Mouse (Mus musculus): ENCODE data around the gene Cabcoco1.

Cabcoco1 gene

DNA sequence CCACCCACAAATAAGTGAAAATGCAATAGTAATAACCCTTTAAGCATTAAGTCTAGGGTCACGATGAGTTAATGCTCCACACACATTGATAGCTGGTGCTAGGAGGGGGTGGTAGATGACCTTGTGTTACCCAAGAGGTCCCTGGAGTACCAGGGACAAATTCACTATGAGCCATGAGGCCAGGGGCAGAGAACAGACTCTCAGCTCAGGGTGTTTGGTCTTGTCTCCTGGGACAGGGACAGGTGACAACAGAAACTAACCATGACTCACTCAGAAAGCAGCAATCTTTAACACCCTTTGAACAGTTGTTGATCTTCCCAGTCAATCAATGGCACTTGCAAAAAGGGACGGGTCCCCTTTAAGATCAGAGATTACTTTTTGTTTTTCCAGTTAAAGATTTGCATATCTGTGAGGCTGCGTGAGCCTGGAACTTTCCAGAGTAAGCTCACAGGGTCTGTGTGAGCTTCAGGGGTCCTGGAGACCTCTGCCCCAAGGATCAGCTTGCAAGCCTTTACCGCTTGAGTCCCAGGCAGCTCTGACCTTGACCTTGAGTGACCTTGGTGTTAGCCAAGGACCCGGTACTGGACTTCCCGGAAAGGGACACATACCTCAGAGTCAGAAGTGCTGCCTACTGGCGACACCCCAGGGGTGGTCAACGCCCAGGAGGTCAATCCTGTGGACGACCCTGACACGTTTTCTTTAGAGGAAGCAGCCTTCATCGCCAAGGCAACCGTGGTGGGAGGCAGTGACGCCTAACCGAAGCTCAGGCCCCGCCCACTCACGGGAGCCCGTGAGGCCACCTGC lies at the start of gene Cabcoco1:
Cabcoco1 (minus strand) TSS at position 758 of the 804 bp plus-strand sequence.
- DNase-seq (ENCODE audit: extremely low spot score), result peak; percentile 53

DNA sequence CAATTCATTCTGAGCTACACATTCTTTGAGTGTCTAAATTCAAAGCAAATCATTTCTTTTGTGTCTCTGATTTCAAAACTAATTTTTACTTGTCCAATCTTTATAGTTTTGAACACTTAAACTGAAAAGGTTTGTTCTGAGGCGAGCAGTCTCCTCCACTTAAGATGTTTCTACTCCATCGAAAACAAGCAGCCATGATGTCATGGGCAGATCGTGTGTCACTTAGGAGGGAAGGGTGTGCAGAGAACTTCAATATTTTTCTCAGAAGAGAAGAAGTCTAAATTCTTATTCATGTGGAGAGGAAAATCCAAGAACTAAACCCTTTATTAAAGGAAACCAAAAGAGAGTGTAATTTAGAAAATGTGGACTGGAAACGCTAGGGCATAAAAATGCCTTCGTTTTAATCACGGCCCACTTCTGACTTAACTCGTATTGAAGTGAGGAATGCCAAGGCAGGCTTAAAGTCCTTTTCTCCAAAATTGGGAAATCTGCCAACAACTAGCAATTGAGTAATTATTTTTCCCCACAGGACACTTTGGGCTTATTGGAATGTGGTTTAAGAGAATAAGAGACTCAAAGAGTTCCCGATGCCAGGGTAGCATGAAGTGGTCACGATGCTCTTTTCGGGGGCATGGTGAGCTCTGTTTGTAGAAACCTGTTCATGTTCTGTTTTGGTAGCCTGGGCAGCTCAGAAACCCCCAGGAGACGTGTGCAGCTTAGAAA lies 48.0 kb upstream of the Cabcoco1 start:
- DNase-seq (ENCODE audit: extremely low spot score), result no peak

DNA sequence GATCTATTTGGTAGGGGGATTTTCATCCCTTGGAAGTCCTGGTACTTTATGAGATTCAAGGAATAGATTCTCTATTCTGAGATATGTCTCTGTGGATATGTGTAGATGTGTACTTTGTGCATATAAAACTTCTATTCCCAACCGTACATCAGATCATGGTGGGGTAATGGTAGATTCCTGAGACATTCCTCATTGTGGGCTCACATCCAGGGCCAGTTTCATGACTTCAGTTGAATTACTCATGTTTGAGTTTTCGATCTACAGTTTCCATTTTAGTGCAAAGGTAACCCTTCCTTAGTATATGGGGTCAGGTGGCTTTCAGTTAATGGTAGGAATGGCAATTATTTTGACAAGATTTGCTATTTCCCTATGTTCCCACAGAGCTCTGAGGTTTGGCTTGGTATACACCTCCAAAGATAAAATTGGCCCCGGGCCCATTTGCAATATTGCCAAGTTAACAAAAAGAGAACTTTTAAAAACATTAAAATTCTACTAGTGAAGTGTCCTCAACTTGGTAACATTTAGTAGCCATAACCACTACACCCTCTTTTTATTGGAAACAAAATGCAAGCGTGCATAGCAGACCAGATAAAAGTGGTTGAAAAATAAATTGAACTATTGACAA lies 45.8 kb upstream of the Cabcoco1 start:
- no peak for DNase-seq (ENCODE audit: extremely low spot score)

DNA sequence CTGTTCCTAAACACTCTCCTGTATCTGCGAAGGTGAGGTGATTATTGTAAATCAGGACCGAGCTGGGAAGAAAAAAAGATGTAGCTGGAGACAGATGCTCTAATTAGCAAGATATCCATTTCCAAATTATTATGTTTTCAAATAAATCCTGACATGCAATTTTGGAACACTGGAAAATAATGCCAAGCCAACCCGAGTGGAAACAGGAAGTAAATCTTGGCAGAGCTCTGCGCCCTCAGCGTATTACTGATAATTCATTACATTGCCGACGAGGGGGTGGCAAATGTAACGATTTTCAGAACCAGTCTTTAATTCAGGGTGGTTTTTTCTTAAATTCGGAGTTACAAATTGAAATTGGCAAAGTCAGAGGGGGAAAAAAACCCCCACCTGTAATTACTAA lies 35.6 kb upstream of the Cabcoco1 start:
- DNase-seq (ENCODE audit: extremely low spot score), result no peak

DNA sequence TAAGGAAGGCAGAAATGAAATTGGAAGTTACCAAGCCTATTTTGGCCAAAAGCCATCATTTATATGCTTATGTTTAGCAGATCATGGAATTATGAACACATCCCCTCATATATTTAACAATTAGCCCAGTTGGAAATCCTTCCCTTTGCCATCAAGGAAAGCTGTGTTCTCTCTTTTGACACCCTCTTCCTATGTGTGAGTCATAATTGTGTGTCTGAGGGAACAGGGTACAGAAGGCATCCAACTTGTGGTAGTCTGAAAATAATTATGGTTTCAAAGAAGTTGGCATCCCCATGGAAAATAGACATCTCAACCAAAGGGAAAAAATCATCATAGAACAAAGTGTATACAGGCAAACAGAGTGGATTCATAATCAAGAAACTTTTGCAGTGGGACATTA lies 26.5 kb upstream of the Cabcoco1 start:
- no peak for DNase-seq (ENCODE audit: extremely low spot score)

DNA sequence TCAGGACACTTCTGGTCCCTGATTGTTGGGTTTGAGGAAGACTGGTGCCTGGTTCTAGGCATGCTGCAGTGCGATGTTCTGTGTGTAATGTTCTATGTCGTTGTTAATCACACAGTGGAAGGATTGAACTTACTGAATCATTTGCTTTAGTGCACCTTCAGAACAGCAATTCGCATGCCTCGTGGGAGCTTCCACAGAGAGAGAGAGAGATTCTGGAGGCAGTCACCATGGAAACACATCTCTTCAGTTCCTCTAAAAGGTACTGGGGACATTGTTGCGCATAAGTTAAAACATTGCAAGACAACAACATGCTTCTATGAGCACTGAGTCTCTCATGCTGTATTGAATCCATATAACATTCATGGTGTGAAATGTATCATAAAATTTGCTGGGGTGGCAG lies 20.6 kb upstream of the Cabcoco1 start:
- DNase-seq (ENCODE audit: extremely low spot score), result no peak

DNA sequence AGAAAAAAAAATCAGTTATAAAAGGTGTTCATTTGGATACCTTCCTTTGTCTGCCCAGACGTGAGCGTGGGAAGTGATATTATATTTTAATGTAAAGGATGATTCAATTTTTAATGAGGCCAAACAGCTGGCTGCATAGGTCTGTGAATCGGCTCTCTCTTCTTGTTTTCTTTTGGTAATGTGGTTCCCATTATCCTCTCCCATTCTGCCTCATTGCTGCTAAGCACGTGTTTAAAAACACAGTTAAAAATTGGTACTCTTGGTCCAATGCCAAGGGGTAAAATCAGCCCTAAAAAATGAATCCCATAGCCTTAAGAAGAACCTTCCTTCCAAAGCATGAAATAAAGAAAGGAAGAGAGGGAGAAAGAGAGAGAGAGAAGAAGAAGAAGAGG lies 17.1 kb upstream of the Cabcoco1 start:
- no peak for DNase-seq (ENCODE audit: extremely low spot score)

DNA sequence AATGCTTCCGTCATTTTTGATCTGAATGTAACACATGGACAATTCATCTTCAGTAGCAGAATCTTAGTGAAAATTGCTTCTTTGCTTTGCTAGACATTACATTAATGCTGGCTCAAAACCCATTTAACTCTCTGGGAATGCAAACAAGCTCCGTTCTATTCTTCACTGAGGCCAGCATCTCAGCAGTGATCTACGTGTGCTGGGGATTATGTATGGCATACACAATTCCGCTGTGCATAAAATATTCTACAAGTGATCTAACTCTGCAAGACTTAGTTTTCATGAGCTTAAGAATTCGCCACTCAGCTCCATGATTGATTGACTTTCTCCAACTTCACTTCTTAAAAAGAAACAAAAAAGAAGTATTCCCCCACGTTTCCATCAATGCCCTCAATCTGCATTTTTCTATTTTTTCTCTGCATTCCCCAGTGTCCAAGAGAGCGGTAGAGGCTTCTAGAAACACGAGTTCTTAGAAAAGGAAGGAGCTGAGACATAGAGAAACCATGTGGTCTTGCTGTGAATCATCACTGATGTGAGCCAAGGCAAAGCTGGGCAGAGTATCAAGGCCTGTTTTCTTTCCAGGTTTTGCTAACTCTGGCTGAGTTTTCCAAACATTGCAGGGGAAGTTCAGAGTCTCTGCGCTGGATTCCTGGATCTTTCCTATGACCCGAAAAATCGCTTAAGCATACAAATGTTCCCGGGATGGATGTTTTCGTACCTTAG lies 16.6 kb upstream of the Cabcoco1 start:
- DNase-seq (ENCODE audit: extremely low spot score), result peak; percentile 5

DNA sequence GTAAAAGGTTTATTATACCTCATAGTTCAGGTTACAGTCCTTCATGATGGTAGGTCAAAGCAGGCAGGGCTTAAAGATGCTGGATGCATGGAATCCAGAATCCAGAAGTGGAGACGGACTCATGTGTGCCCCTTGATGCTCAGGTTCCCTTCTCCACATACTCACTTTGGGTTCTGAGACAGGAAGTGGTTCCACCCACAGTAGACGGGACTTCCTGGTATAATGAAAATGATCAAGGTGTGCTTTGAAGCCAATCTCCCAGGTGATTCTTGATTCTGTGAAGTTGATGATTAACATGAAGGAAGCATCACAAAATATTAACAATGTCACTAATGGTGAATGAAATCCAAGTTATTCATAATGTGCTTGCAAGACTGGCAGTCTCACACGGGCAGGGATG lies 12.0 kb upstream of the Cabcoco1 start:
- DNase-seq (ENCODE audit: extremely low spot score), result no peak

DNA sequence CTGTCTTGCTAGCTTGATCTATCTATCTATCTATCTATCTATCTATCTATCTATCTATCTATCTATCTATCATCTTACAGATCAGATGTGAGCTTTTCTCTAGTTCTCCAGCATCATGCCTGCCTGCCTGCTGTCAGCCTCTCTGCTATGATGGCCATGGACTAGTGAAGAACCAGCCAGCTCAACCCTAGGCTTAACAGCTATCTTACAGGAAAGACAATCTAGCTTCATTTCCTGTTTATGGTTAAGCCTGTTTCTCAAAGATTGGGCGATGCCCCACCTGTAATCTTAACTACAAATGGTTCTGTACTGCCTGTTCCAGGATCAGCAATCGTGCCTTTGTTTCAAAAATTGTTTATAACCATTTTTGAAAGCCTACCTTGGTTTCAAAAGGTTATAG lies 10.9 kb upstream of the Cabcoco1 start:
- DNase-seq (ENCODE audit: extremely low spot score), result no peak

DNA sequence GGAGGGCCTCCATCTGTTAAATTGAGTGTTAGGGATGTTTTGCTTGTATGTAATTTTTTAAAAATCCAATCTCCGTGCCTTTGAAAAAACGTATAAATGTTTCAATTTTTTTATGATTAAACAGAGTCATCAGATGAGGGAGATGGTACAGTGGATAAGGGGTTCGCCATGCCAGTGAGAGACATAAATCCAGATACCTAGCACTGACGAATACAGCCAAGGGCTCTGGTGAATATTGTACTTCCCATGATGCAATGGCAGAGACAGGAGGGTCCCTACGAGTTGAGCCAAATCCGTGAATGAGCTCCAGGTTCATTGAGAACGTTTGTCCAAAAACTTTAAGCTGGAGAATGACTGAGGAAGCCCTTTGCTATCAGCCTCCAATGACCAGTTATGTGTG lies 9.6 kb upstream of the Cabcoco1 start:
- no peak for DNase-seq (ENCODE audit: extremely low spot score)

DNA sequence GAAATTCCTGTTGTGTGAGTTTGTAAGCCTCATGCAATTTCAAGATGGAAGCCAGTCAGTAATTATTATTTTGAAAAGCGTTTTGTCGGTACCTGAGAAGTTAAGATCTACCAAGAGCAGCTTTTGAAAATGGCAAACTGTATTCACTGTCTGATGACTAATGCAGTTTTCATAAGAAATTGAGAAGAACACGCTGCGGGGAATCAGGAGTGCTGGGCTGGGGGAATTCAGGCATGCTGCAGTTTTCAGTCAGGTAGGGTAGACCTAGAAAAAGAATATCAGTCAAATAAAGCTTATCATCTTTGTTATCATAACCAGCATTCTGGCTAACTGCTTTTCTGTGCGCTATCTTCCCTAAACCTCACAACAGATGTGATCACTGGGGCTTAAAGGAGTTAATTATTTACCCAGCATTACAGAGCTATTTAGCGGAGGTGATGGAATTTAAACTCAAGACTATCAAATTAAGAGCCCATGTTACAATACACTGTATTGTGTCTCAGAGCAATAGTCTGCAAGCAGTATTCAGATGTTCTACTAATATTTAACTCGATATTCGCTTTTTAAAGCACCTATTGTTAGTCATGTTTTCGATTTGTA lies 9.1 kb upstream of the Cabcoco1 start:
- DNase-seq (ENCODE audit: extremely low spot score), result no peak

DNA sequence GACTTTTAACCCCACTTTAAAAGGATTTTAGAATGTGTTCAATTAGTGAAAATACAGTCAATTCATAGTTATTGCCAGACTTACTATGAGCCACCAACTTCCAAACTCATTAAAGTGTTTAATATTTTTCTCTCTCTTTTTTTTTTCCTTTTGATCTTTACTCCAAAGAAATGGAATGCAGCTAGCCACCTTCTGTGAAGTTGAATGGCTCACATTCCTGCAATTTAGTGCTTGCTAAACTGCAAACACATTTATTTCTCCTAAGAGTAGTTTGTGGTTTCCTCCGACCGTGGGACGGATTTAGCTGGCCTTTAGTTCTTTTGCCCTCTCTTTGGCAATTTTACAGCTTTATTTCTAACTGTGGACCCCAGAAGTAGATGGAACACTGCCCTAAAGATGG lies 1.4 kb upstream of the Cabcoco1 start:
- DNase-seq (ENCODE audit: extremely low spot score), result no peak

DNA sequence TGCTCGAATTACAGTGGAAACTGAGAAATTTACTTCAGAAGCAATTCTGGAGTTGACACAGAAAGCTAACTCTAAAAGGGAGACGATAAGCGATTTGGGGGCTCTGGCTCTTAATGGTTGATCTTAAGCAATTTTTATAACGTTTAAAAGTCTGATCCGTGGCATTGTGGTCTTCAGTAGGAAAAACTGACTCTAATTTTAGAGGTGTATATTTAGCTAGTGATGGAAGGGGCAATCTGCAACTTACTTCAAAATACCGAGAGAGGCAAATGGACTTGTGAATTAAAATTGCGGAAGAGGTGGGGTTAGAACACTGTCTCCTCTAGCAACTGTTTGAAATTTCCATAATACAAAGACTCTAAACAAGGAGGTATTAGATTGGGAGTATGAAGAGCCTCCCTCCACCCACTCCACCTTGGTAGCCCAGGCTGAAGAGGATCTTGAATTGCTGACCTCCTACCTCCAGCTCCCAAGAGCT lies 286 bp upstream of the Cabcoco1 start:
- no peak for DNase-seq (ENCODE audit: extremely low spot score)

DNA sequence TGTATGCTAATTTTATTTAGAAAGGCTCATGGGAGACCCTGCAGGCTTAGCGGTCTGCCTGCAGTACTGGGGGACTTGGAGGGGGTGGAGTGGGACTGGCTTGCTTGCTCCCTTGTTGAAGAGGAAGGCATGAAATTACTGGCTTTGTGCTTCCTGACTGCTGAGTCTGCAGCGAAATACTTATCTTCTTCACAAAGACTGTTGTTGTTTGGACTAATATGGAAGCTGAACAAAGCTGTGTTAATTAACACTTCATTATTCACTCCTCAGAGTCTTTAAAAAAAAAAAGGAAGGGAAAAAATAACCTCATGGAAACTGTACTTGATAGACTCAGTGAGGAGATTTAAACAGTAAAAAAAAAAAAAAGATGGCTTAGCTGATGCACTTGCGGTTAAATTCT lies 1.1 kb downstream of the Cabcoco1 start:
- no peak for DNase-seq (ENCODE audit: extremely low spot score)

DNA sequence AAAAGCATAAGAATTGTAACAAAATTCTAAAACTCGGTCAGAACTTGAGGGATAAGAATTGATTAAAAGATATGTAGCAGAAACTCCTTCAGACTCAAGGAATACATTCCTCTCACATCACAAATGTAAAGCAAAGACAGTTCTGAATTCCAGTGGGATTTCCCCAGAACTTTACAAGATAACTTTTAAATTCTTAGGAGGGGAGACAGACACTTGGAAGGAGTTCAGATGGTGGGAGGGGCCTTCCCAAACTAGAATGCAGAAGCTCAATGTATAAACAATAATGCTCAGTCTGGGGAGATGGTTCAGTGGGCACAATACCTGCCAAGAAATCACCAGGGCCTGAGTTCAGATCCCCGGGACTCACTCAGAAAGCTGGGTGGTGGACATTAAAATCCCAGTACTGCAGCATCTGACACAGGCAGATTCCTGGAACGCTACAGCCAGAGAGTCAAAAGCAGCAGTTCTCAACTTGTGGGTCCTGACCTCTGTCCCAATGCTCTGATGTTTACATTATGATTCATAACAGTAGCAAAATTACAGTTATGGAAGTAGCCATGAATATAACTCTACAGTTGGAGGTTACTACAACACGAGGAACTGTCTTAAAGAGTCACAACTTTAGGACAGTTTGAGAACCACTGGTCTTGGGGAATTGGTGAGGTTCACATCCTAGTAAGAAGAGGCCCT lies 4.3 kb downstream of the Cabcoco1 start:
- DNase-seq (ENCODE audit: extremely low spot score), result no peak

DNA sequence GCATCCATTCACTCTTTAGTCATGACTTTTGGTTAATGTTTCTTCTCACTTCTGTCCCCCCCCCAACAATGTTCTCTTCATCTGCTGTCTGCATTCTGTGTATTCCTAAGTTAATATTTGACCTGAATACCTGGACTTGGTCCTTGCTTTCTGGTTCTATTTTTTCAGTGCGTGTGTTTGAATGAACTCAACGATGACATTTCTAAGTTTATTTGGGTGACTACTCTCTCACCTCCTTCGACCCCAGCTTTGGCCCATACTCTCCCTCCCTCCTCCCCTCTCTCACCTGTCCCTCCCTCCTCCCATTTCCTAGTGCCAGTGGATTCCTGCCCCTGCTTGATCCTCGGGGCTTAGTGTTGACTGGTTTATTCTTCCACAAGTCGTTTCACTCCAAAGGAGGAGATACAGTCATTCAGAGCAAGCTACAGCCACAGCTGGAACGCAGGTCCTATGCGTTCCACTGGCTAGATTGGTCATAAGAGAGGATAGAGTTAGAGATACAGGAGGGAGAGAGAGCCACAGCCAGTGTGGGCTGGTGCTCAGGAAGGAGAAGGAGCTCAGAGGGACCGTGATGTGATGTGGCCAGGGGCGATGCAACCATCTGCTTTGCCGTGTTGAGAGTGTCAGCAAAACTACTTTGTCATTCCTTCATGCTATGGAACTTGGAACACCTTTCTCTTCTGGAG lies 12.2 kb downstream of the Cabcoco1 start:
- no peak for DNase-seq (ENCODE audit: extremely low spot score)

DNA sequence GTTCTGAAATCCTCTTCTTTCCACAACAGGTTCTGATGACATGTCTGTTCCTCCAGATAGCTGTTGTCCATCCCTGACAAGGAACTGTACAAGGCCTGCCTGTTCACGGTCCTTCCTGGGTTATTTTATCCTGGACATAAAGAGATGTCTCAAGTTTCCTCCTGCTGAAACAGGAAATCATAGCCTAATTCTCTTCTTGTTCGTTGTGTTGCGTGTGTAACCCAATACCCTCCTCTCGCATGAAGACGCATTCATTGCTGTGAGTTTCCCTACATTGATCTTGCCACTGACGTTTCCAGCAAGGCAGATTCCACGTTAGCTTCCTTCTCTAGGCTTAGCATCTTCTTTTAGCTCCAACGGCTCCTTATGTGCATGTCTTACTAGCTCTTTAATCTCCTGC lies 12.7 kb downstream of the Cabcoco1 start:
- DNase-seq (ENCODE audit: extremely low spot score), result no peak

DNA sequence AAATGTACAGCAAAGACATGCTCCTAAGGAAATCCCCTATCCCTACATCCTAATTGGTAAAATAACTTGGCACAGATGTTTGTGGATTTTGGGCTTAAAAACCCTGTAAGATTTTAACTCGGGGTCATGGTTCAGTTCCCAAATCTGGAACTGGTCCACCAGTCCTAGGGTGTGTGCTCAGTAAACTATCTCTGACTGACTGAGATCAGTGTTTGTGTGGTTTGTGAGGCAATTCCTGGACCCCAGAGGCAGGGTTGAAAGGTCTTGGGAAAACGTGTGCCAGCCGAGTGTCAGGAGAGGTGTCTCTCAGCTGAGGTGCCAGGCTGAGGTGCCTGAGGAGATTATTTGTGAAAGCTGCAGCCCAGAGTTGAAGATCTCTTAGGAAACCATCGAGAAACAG lies 19.6 kb downstream of the Cabcoco1 start:
- no peak for DNase-seq (ENCODE audit: extremely low spot score)

DNA sequence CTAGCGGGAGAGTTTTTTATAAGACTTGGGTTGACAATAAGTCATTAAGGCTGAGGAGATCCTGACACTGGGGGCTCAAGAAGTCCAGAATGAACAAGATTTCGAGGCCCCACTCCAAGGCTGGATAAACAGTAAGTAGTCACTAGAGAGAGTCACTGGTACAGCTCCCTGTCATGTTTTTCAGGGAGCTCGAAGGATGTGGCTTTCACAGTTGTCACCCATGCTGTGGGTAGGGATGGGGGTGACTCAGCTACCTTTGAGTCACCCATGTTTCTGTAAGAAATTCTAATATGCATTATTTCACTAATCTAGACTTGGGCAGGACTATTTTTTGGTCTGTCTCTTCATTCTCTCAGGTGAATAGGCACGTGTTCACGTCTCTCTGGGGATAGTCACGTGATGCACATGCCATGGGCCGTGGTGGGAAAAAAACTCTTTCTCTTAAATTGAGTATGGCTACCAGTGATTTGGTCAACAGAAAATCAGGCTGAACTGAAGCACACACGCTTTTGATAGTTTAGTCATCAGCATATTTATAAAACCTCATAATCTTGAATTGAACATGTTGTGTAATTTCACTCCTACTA lies 29.2 kb downstream of the Cabcoco1 start:
- DNase-seq (ENCODE audit: extremely low spot score), result no peak
